Mouse (Mus musculus): ENCODE measurements around the gene Saal1. TPM values are rescaled to one million over a fixed set of nuclear protein-coding genes. Genes with fewer than 3 reads are reported as not detected.
"Not testable (repeated sequence)": the region's sequence is repeated elsewhere in the genome, so short reads cannot be mapped to it uniquely, and the experiment has no call there.

The Saal1 gene
- total and polyA plus RNA-seq, 2 experiments, result 2.5 to 2.9 TPM

- Histone ChIP-seq H3K9ac (ENCODE audit: low read depth, low read length) (no peak overlapping the region), H3K27me3 (ENCODE audit: control insufficient read depth, insufficient read depth, low read length) (peaks cover 3% of the 10 kb centered on the region; the same call in 1 of the 2 replicates), H3K27ac (replicated peaks; ENCODE audit: insufficient read depth, low read depth, low read length) (no peak overlapping the region), H3K79me2 (ENCODE audit: control insufficient read depth, insufficient read depth, low read length) (no peaks in the 10 kb centered on the region), H3K4me3 (ENCODE audit: insufficient read depth, low read depth, low read length) (no peak overlapping the region), H3K36me3 (ENCODE audit: control insufficient read depth, insufficient read depth, low read length) (no peaks in the 10 kb centered on the region), H3K4me1 (ENCODE audit: control insufficient read depth, insufficient read depth, low read length) (no peaks in the 10 kb centered on the region)
- peak; percentile 75 for TF ChIP-seq CTCF (IDR thresholded peaks at IDR 0.05; ENCODE audit: low read depth, low read length)
- TF ChIP-seq POLR2A (IDR thresholded peaks at IDR 0.05; ENCODE audit: extremely low read depth, insufficient read depth, low read length), result no peak
- no peak for DNase-seq (ENCODE audit: extremely low read depth, low read depth, low spot score)
- 38% methylated on average over 9 of the region's 9 CpGs for WGBS
Observed at GRCm38 (mm10) chr7:46665236-46665635, 45.2 kb downstream of the Saal1 start.

- H3K27ac ChIP-seq (replicated peaks; ENCODE audit: insufficient read depth, low read depth, low read length), result no peak overlapping the region
- no peaks in the 10 kb centered on the region for H3K36me3 ChIP-seq (ENCODE audit: control insufficient read depth, insufficient read depth, low read length)
- no peaks in the 10 kb centered on the region for H3K4me1 ChIP-seq (ENCODE audit: control insufficient read depth, insufficient read depth, low read length)
- TF ChIP-seq CTCF (IDR thresholded peaks at IDR 0.05; ENCODE audit: low read depth, low read length) (no peak), POLR2A (IDR thresholded peaks at IDR 0.05; ENCODE audit: extremely low read depth, insufficient read depth, low read length) (no peak)
- no peak overlapping the region for H3K4me3 ChIP-seq (ENCODE audit: insufficient read depth, low read depth, low read length)
- DNase-seq (ENCODE audit: extremely low read depth, low read depth, low spot score), result no peak
- H3K9ac ChIP-seq (ENCODE audit: low read depth, low read length), result no peak overlapping the region
- WGBS, result 62% methylated on average over 18 of the region's 18 CpGs
- H3K79me2 ChIP-seq (ENCODE audit: control insufficient read depth, insufficient read depth, low read length), result no peaks in the 10 kb centered on the region
- H3K27me3 ChIP-seq (ENCODE audit: control insufficient read depth, insufficient read depth, low read length), result no peaks in the 10 kb centered on the region
Observed at GRCm38 (mm10) chr7:46661591-46662090, 48.8 kb downstream of the Saal1 start.

GRCm38 (mm10) chr7:46652279-46652678, 58.2 kb downstream of the Saal1 start:
- TF ChIP-seq CTCF (IDR thresholded peaks at IDR 0.05; ENCODE audit: low read depth, low read length), result no peak
- TF ChIP-seq POLR2A (IDR thresholded peaks at IDR 0.05; ENCODE audit: extremely low read depth, insufficient read depth, low read length), result no peak
- no peak for DNase-seq (ENCODE audit: extremely low read depth, low read depth, low spot score)
- no peak overlapping the region for H3K4me3 ChIP-seq (ENCODE audit: insufficient read depth, low read depth, low read length)
- H3K36me3 ChIP-seq (ENCODE audit: control insufficient read depth, insufficient read depth, low read length), result no peaks in the 10 kb centered on the region
- WGBS, result 55% methylated on average over 2 of the region's 2 CpGs
- no peak overlapping the region for H3K9ac ChIP-seq (ENCODE audit: low read depth, low read length)
- no peak overlapping the region for H3K27ac ChIP-seq (replicated peaks; ENCODE audit: insufficient read depth, low read depth, low read length)
- no peaks in the 10 kb centered on the region for H3K4me1 ChIP-seq (ENCODE audit: control insufficient read depth, insufficient read depth, low read length)
- no peaks in the 10 kb centered on the region for H3K79me2 ChIP-seq (ENCODE audit: control insufficient read depth, insufficient read depth, low read length)
- H3K27me3 ChIP-seq (ENCODE audit: control insufficient read depth, insufficient read depth, low read length), result 0 out of 2 replicates have a peak, but pooled peaks cover 4% of the 10 kb centered on the region

- not testable (repeated sequence) for H3K27me3 ChIP-seq (ENCODE audit: control insufficient read depth, insufficient read depth, low read length); H3K9ac ChIP-seq (ENCODE audit: low read depth, low read length); H3K36me3 ChIP-seq (ENCODE audit: control insufficient read depth, insufficient read depth, low read length); H3K4me3 ChIP-seq (ENCODE audit: insufficient read depth, low read depth, low read length); DNase-seq (ENCODE audit: extremely low read depth, low read depth, low spot score); H3K79me2 ChIP-seq (ENCODE audit: control insufficient read depth, insufficient read depth, low read length); H3K4me1 ChIP-seq (ENCODE audit: control insufficient read depth, insufficient read depth, low read length); H3K27ac ChIP-seq (replicated peaks; ENCODE audit: insufficient read depth, low read depth, low read length)
- WGBS, result 36% methylated on average over 5 of the region's 5 CpGs
Observed at GRCm38 (mm10) chr7:46650231-46650630, 60.2 kb downstream of the Saal1 start.

GRCm38 (mm10) chr7:46648431-46649140, 61.9 kb downstream of the Saal1 start:
- no peak overlapping the region for H3K27ac ChIP-seq (replicated peaks; ENCODE audit: insufficient read depth, low read depth, low read length)
- H3K9ac ChIP-seq (ENCODE audit: low read depth, low read length), result no peak overlapping the region
- no peaks in the 10 kb centered on the region for H3K36me3 ChIP-seq (ENCODE audit: control insufficient read depth, insufficient read depth, low read length)
- 73% methylated on average over 4 of the region's 4 CpGs for WGBS
- 0 out of 2 replicates have a peak, but pooled peaks cover 4% of the 10 kb centered on the region for H3K27me3 ChIP-seq (ENCODE audit: control insufficient read depth, insufficient read depth, low read length)
- H3K4me3 ChIP-seq (ENCODE audit: insufficient read depth, low read depth, low read length), result no peak overlapping the region
- no peaks in the 10 kb centered on the region for H3K4me1 ChIP-seq (ENCODE audit: control insufficient read depth, insufficient read depth, low read length)
- TF ChIP-seq CTCF (IDR thresholded peaks at IDR 0.05; ENCODE audit: low read depth, low read length) (no peak), POLR2A (IDR thresholded peaks at IDR 0.05; ENCODE audit: extremely low read depth, insufficient read depth, low read length) (no peak)
- no peak for DNase-seq (ENCODE audit: extremely low read depth, low read depth, low spot score)
- no peaks in the 10 kb centered on the region for H3K79me2 ChIP-seq (ENCODE audit: control insufficient read depth, insufficient read depth, low read length)

GRCm38 (mm10) chr7:46643172-46643571, 67.3 kb downstream of the Saal1 start:
- no peak for DNase-seq (ENCODE audit: extremely low read depth, low read depth, low spot score)
- H3K79me2 ChIP-seq (ENCODE audit: control insufficient read depth, insufficient read depth, low read length), result no peaks in the 10 kb centered on the region
- no peak overlapping the region for H3K9ac ChIP-seq (ENCODE audit: low read depth, low read length)
- 79% methylated on average over 1 of the region's 1 CpGs for WGBS
- 0 out of 2 replicates have a peak, but pooled peaks cover 4% of the 10 kb centered on the region for H3K27me3 ChIP-seq (ENCODE audit: control insufficient read depth, insufficient read depth, low read length)
- no peak overlapping the region for H3K27ac ChIP-seq (replicated peaks; ENCODE audit: insufficient read depth, low read depth, low read length)
- H3K4me3 ChIP-seq (ENCODE audit: insufficient read depth, low read depth, low read length), result no peak overlapping the region
- H3K4me1 ChIP-seq (ENCODE audit: control insufficient read depth, insufficient read depth, low read length), result no peaks in the 10 kb centered on the region; the same call in 1 of the 2 replicates
- TF ChIP-seq CTCF (IDR thresholded peaks at IDR 0.05; ENCODE audit: low read depth, low read length) (no peak), POLR2A (IDR thresholded peaks at IDR 0.05; ENCODE audit: extremely low read depth, insufficient read depth, low read length) (no peak)
- no peaks in the 10 kb centered on the region for H3K36me3 ChIP-seq (ENCODE audit: control insufficient read depth, insufficient read depth, low read length)
